Mouse (Mus musculus) heart, postnatal 0 days (tissue): ENCODE results near the gene Tcp10c. TPM values are rescaled to one million over a fixed set of nuclear protein-coding genes. Genes with fewer than 3 reads are reported as not detected.
"Not testable (repeated sequence)": the region's sequence is repeated elsewhere in the genome, so short reads cannot be mapped to it uniquely, and the experiment has no call there.

ENCODE experiments used
- ATAC-seq: fragments of 200-750 bp; cut with Nextera tagmentation; 2 replicates; pipeline ENCODE4 v1.8.0; 2017; ENCODE audit warnings: low read depth, moderate number of reproducible peaks, moderate library complexity; ENCODE audit not compliant: insufficient read depth
- DNase-seq: peaks from one replicate; pipeline ENCODE4 v3.0.0-alpha.2; 2016; ENCODE audit warnings: low spot score
- H3K27ac ChIP-seq: fragments of 300-500 bp; sonication (generic); 2 replicates; pipeline ENCODE4 v1.5.1; 2014; ENCODE audit warnings: low read depth, mild to moderate bottlenecking
- H3K27me3 ChIP-seq: fragments of 300-500 bp; sonication (generic); 2 replicates; pipeline ENCODE4 v1.6.1; 2014; ENCODE audit warnings: low read length, mixed read lengths; ENCODE audit not compliant: control insufficient read depth, insufficient read depth
- H3K36me3 ChIP-seq: fragments of 300-500 bp; sonication (generic); replicated peaks from 2 replicates; pipeline ENCODE4 v1.6.1; 2014; ENCODE audit warnings: low read length, mixed read lengths; ENCODE audit not compliant: control insufficient read depth, insufficient read depth
- H3K4me1 ChIP-seq: fragments of 300-500 bp; sonication (generic); 2 replicates; pipeline ENCODE4 v1.6.1; 2014; ENCODE audit warnings: antibody characterized with exemption; ENCODE audit not compliant: control insufficient read depth, insufficient read depth
- H3K4me2 ChIP-seq: fragments of 300-500 bp; sonication (generic); 2 replicates; pipeline ENCODE4 v1.6.1; 2014; ENCODE audit warnings: low read depth, mild to moderate bottlenecking, low read length, moderate library complexity
- H3K4me3 ChIP-seq: fragments of 300-500 bp; sonication (generic); 2 replicates; pipeline ENCODE4 v1.5.1; 2014; ENCODE audit warnings: low read depth, low read length
- H3K9ac ChIP-seq: fragments of 300-500 bp; sonication (generic); replicated peaks from 2 replicates; pipeline ENCODE4 v1.6.1; 2014; ENCODE audit warnings: low read depth, low read length, mixed read lengths
- H3K9me3 ChIP-seq: fragments of 300-500 bp; sonication (generic); replicated peaks from 2 replicates; pipeline ENCODE4 v1.6.1; 2016; ENCODE audit warnings: low read length; ENCODE audit not compliant: control insufficient read depth
- WGBS: fragments of 180-500 bp; shearing (Covaris S2); extraction: QIAGEN DNeasy Blood & Tissue Kit; methylation state at CpG from one replicate; pipeline ENCODE4 v1.1.7; 2014; 5-methylcytosine and 5-hydroxymethylcytosine counted together
- polyA plus RNA-seq: library from polyadenylated mRNA; unstranded; fragments of >200 nt; fragmentation: Nextera tagmentation; extraction: Ambion mirVana; gene quantifications from 2 replicates; pipeline ENCODE4 v1.2.1, GENCODE M21; 2015
- total RNA-seq: library from RNA; depleted of rRNA; stranded (reverse); fragments of >200 nt; gene quantifications from 2 replicates; pipeline ENCODE4 v1.2.3, GENCODE M21; 2014; ENCODE audit warnings: low replicate concordance; rRNA removed

The Tcp10c gene
- total RNA-seq (not detected in 2 replicates), polyA plus RNA-seq (not detected in 2 replicates)

- not testable (repeated sequence) for H3K9ac ChIP-seq, H3K4me3 ChIP-seq, H3K4me2 ChIP-seq, DNase-seq, H3K4me1 ChIP-seq, ATAC-seq, H3K27me3 ChIP-seq, H3K9me3 ChIP-seq, H3K36me3 ChIP-seq, H3K27ac ChIP-seq
- 75% methylated on average over 4 of the region's 4 CpGs for WGBS
These were observed at the start of gene Tcp10c for GRCm38 (mm10) chr17:13354521-13354920. Gene Tcp10c, plus strand, starts transcription at chr17:13354572.

- H3K9ac ChIP-seq, H3K4me2 ChIP-seq, H3K4me3 ChIP-seq, H3K27ac ChIP-seq, H3K4me1 ChIP-seq, DNase-seq, H3K9me3 ChIP-seq, H3K36me3 ChIP-seq, ATAC-seq, H3K27me3 ChIP-seq: not testable (repeated sequence)
- 76% methylated on average over 5 of the region's 6 CpGs for WGBS
These were observed 46.5 kb upstream of the Tcp10c start for GRCm38 (mm10) chr17:13307852-13308251.

GRCm38 (mm10) chr17:13308344-13308743, 46.0 kb upstream of the Tcp10c start:
- 72% methylated on average over 5 of the region's 5 CpGs for WGBS
- H3K27me3 ChIP-seq, DNase-seq, H3K9me3 ChIP-seq, H3K9ac ChIP-seq, H3K4me3 ChIP-seq, H3K4me1 ChIP-seq, H3K4me2 ChIP-seq, H3K27ac ChIP-seq, H3K36me3 ChIP-seq, ATAC-seq: not testable (repeated sequence)

GRCm38 (mm10) chr17:13308746-13309145, 45.6 kb upstream of the Tcp10c start:
- not testable (repeated sequence) for H3K27ac ChIP-seq, ATAC-seq, H3K27me3 ChIP-seq, H3K36me3 ChIP-seq, H3K4me3 ChIP-seq, DNase-seq, H3K4me2 ChIP-seq, H3K9ac ChIP-seq, H3K4me1 ChIP-seq
- H3K9me3 ChIP-seq = peaks cover 13% of the 10 kb centered on the region; the same call in 1 of the 2 replicates
- 77% methylated on average over 4 of the region's 4 CpGs for WGBS

GRCm38 (mm10) chr17:13309182-13309631, 45.2 kb upstream of the Tcp10c start:
- H3K9me3 ChIP-seq = peaks cover 13% of the 10 kb centered on the region; the same call in 1 of the 2 replicates
- not testable (repeated sequence) for H3K27me3 ChIP-seq, H3K4me3 ChIP-seq, H3K36me3 ChIP-seq, DNase-seq, H3K4me2 ChIP-seq, H3K27ac ChIP-seq, H3K9ac ChIP-seq, H3K4me1 ChIP-seq
- WGBS = 76% methylated on average over 10 of the region's 10 CpGs
- peak; percentile 16; the same call in 1 of the 2 replicates for ATAC-seq

GRCm38 (mm10) chr17:13329967-13330366, 24.4 kb upstream of the Tcp10c start:
- not testable (repeated sequence) for H3K4me3 ChIP-seq, H3K27me3 ChIP-seq, H3K36me3 ChIP-seq, ATAC-seq, H3K9me3 ChIP-seq, H3K4me1 ChIP-seq, H3K4me2 ChIP-seq, H3K27ac ChIP-seq, DNase-seq, H3K9ac ChIP-seq
- 66% methylated on average over 4 of the region's 4 CpGs for WGBS

- not testable (repeated sequence) for H3K36me3 ChIP-seq, H3K4me1 ChIP-seq, H3K27ac ChIP-seq, H3K4me3 ChIP-seq, H3K9ac ChIP-seq, H3K27me3 ChIP-seq, DNase-seq, H3K4me2 ChIP-seq, H3K9me3 ChIP-seq
- WGBS = 56% methylated on average over 3 of the region's 4 CpGs
- ATAC-seq = peak; percentile 7; the same call in 1 of the 2 replicates
These were observed 23.2 kb upstream of the Tcp10c start for GRCm38 (mm10) chr17:13331179-13331578.

GRCm38 (mm10) chr17:13332496-13332895, 21.9 kb upstream of the Tcp10c start:
- not testable (repeated sequence) for H3K9ac ChIP-seq, H3K4me1 ChIP-seq, H3K27ac ChIP-seq, DNase-seq, H3K9me3 ChIP-seq, H3K4me3 ChIP-seq, H3K27me3 ChIP-seq, H3K4me2 ChIP-seq, H3K36me3 ChIP-seq, ATAC-seq
- WGBS = 76% methylated on average over 8 of the region's 8 CpGs
